Mouse (Mus musculus) ovary, postnatal 14 days (tissue): Measurements from ENCODE around the gene AU041133.
"Not testable (repeated sequence)": the region's sequence is repeated elsewhere in the genome, so short reads cannot be mapped to it uniquely, and the experiment has no call there.

Experiments used
- DNase-seq: peaks from one replicate; pipeline ENCODE4 v3.0.0; 2022; ENCODE audit warnings: low spot score

Gene AU041133

GRCm38 (mm10) chr10:82127850-82128401 lies at the start of gene AU041133:
Gene AU041133 (plus strand): TSS chr10:82128013.
- DNase-seq = peak; percentile 69

- peak; percentile 47 for DNase-seq
Measured at GRCm38 (mm10) chr10:82082728-82083621, 44.8 kb upstream of the AU041133 start, which contains the start of gene BC024063. Gene BC024063 (plus strand): TSS chr10:82083353.

- DNase-seq = not testable (repeated sequence)
Measured at GRCm38 (mm10) chr10:82083622-82083971, 44.2 kb upstream of the AU041133 start.

GRCm38 (mm10) chr10:82117206-82117605 lies 10.6 kb upstream of the AU041133 start:
- no peak for DNase-seq

GRCm38 (mm10) chr10:82145282-82145681 lies 17.5 kb downstream of the AU041133 start:
- no peak for DNase-seq

- DNase-seq = no peak
Measured at GRCm38 (mm10) chr10:82147571-82147970, 19.8 kb downstream of the AU041133 start.

- DNase-seq = no peak
Measured at GRCm38 (mm10) chr10:82167777-82168176, 40.0 kb downstream of the AU041133 start.

- DNase-seq = no peak
Measured at GRCm38 (mm10) chr10:82169776-82170175, 42.0 kb downstream of the AU041133 start.

- no peak for DNase-seq
Measured at GRCm38 (mm10) chr10:82170808-82171207, 43.0 kb downstream of the AU041133 start.

- peak; percentile 49 for DNase-seq
Measured at GRCm38 (mm10) chr10:82178257-82179064, 50.6 kb downstream of the AU041133 start.
